Comparison of ENCODE assay signal across 9 mouse cellular contexts in genomic region chr2:35696542-35697391, GRCm38 (mm10).
A peak's percentile ranks its signal among the peaks of the same experiment; 100 is the strongest.
DNase-seq lines count a peak whose midpoint lies in the region; ATAC-seq and TF ChIP-seq lines count a peak whose summit lies in the region.
"Had no signal": no experiment of that assay in that cellular context is flagged by ENCODE, and none has a peak within 500 bp of the region (broad histone marks: within the 10 kb centered on the region; RNA-seq: fewer than 3 reads in every experiment).

No protein-coding gene starts in this region.

- peak overlapping the region; percentile 48; the same call in 1 of the 2 replicates for H3K27ac ChIP-seq in forebrain, embryonic 16.5 days (ENCODE audit: low read length)
- H3K27ac ChIP-seq in hindbrain, embryonic 11.5 days (ENCODE audit: low read depth, low read length), result 0 out of 2 replicates have a peak overlapping the region, but pooled peaks have one; percentile 10
- H3K27ac ChIP-seq in limb, embryonic 14.5 days (replicated peaks; ENCODE audit: low read depth, low read length), result peak overlapping the region; percentile 83
- peak overlapping the region; percentile 67 for H3K27ac ChIP-seq in neural tube, embryonic 13.5 days (replicated peaks)

- H3K4me1 ChIP-seq in lung, adult 2 months (ENCODE audit: control insufficient read depth, insufficient read depth, low read length), result peaks cover 52% of the 10 kb centered on the region
- peaks cover 53% of the 10 kb centered on the region for H3K4me1 ChIP-seq in forebrain, embryonic 16.5 days (replicated peaks; ENCODE audit: control insufficient read depth, insufficient read depth, low read length)
- peaks cover 12% of the 10 kb centered on the region for H3K4me1 ChIP-seq in hindbrain, embryonic 11.5 days (replicated peaks; ENCODE audit: control insufficient read depth, insufficient read depth, low read length)
- peaks cover 70% of the 10 kb centered on the region for H3K4me1 ChIP-seq in limb, embryonic 14.5 days (ENCODE audit: control insufficient read depth, insufficient read depth, low read length)
- H3K4me1 ChIP-seq in neural tube, embryonic 13.5 days (replicated peaks), result peaks cover 92% of the 10 kb centered on the region

- H3K9ac ChIP-seq in forebrain, embryonic 16.5 days (replicated peaks; ENCODE audit: low read depth, low read length), result no peak overlapping the region
- no peak overlapping the region for H3K9ac ChIP-seq in hindbrain, embryonic 11.5 days (ENCODE audit: low read depth, low read length)
- H3K9ac ChIP-seq in limb, embryonic 14.5 days (ENCODE audit: low read depth, low read length, severe bottlenecking), result 0 out of 2 replicates have a peak overlapping the region, but pooled peaks have one; percentile 4
- H3K9ac ChIP-seq in neural tube, embryonic 13.5 days, result peak overlapping the region; percentile 45; the same call in 1 of the 2 replicates

- no peaks in the 10 kb centered on the region for H3K9me3 ChIP-seq in forebrain, embryonic 16.5 days (ENCODE audit: control insufficient read depth, low read length)
- no peaks in the 10 kb centered on the region for H3K9me3 ChIP-seq in hindbrain, embryonic 11.5 days (ENCODE audit: control insufficient read depth, low read length)
- H3K9me3 ChIP-seq in limb, embryonic 14.5 days (ENCODE audit: control insufficient read depth, low read length), result no peaks in the 10 kb centered on the region
- H3K9me3 ChIP-seq in neural tube, embryonic 13.5 days, result no peaks in the 10 kb centered on the region
- H3K9me3 ChIP-seq: G1E had no signal

- peak overlapping the region; percentile 42 for H3K4me3 ChIP-seq in lung, adult 2 months (replicated peaks; ENCODE audit: extremely low read depth, low read depth, low read length)
- no peak overlapping the region for H3K4me3 ChIP-seq in forebrain, embryonic 16.5 days (replicated peaks; ENCODE audit: low read length)
- no peak overlapping the region for H3K4me3 ChIP-seq in hindbrain, embryonic 11.5 days (ENCODE audit: low read depth, low read length)
- H3K4me3 ChIP-seq in limb, embryonic 14.5 days (replicated peaks; ENCODE audit: low read length), result no peak overlapping the region
- no peak overlapping the region for H3K4me3 ChIP-seq in neural tube, embryonic 13.5 days

- no peaks in the 10 kb centered on the region for H3K36me3 ChIP-seq in forebrain, embryonic 16.5 days (ENCODE audit: control insufficient read depth, insufficient read depth)
- H3K36me3 ChIP-seq in hindbrain, embryonic 11.5 days (ENCODE audit: control insufficient read depth, insufficient read depth, low read length), result no peaks in the 10 kb centered on the region
- H3K36me3 ChIP-seq in limb, embryonic 14.5 days (ENCODE audit: control insufficient read depth, insufficient read depth, low read length), result peaks cover 4% of the 10 kb centered on the region; the same call in 1 of the 2 replicates
- no peaks in the 10 kb centered on the region for H3K36me3 ChIP-seq in neural tube, embryonic 13.5 days
- H3K36me3 ChIP-seq: G1E had no signal

- no peaks in the 10 kb centered on the region for H3K27me3 ChIP-seq in forebrain, embryonic 16.5 days (replicated peaks; ENCODE audit: control insufficient read depth, insufficient read depth, low read length)
- no peaks in the 10 kb centered on the region for H3K27me3 ChIP-seq in hindbrain, embryonic 11.5 days (ENCODE audit: control insufficient read depth, insufficient read depth, low read length)
- no peaks in the 10 kb centered on the region for H3K27me3 ChIP-seq in limb, embryonic 14.5 days (ENCODE audit: control insufficient read depth, insufficient read depth, low read length)
- no peaks in the 10 kb centered on the region for H3K27me3 ChIP-seq in neural tube, embryonic 13.5 days

- DNase-seq in lung, adult 2 months, result no peak
- DNase-seq in lung, postnatal 14 days, result no peak
- DNase-seq in hindbrain, embryonic 11.5 days (ENCODE audit: low spot score), result peak; percentile 18
- DNase-seq in limb, embryonic 14.5 days (ENCODE audit: low spot score), result peak; percentile 85
- no peak for DNase-seq in spleen, postnatal 4 days (ENCODE audit: low spot score in 2 of 2)
- DNase-seq in thymus, adult 18-20 months, result no peak

- H3K4me2 ChIP-seq in forebrain, embryonic 16.5 days (ENCODE audit: low read length), result no peak overlapping the region
- H3K4me2 ChIP-seq in hindbrain, embryonic 11.5 days (replicated peaks; ENCODE audit: low read depth, low read length), result no peak overlapping the region
- H3K4me2 ChIP-seq in limb, embryonic 14.5 days (replicated peaks; ENCODE audit: low read depth, low read length, severe bottlenecking), result peak overlapping the region; percentile 40
- H3K4me2 ChIP-seq in neural tube, embryonic 13.5 days, result peak overlapping the region; percentile 35

- no peak for TF ChIP-seq CTCF in lung, adult 2 months (IDR thresholded peaks at IDR 0.05; ENCODE audit: insufficient read depth, low read length)

- peak; percentile 26; the same call in 1 of the 2 replicates for TF ChIP-seq POLR2A in lung, adult 2 months (IDR thresholded peaks at IDR 0.05; ENCODE audit: borderline replicate concordance, extremely low read depth, low read depth, low read length)
- TF ChIP-seq POLR2A in limb, embryonic 14.5 days (IDR thresholded peaks at IDR 0.05; ENCODE audit: borderline replicate concordance, extremely low read depth, insufficient read depth, insufficient read length), result no peak

- WGBS in lung, adult 2 months, result 27% methylated on average over 3 of the region's 3 CpGs
- WGBS in forebrain, embryonic 16.5 days, result 31% methylated on average over 3 of the region's 3 CpGs
- 42% methylated on average over 3 of the region's 3 CpGs for WGBS in hindbrain, embryonic 11.5 days
- WGBS in limb, embryonic 14.5 days, result 16% methylated on average over 3 of the region's 3 CpGs
- 47% methylated on average over 3 of the region's 3 CpGs for WGBS in neural tube, embryonic 13.5 days

- ATAC-seq in forebrain, embryonic 16.5 days, result peak; percentile 29; the same call in 1 of the 2 replicates
- ATAC-seq in hindbrain, embryonic 11.5 days (ENCODE audit: low FRiP score), result no peak
- ATAC-seq in limb, embryonic 14.5 days (ENCODE audit: low FRiP score, low read depth), result peak; percentile 58
- ATAC-seq in neural tube, embryonic 13.5 days (ENCODE audit: low read depth), result peak; percentile 47; the same call in 1 of the 2 replicates

Comparison
In these comparisons a context has a peak if more than half of its experiments do, and no peak if none do; other contexts are left out.
1. DNase-seq: peak in hindbrain, embryonic 11.5 days (single experiment) and limb, embryonic 14.5 days (single experiment); none in lung, adult 2 months (single experiment), lung, postnatal 14 days (single experiment), spleen, postnatal 4 days (0 of 2) and thymus, adult 18-20 months (0 of 2).
2. H3K27ac ChIP-seq: peak in every context shown above with its lines; median percentile 83 in limb, embryonic 14.5 days; 67 in neural tube, embryonic 13.5 days; 48 in forebrain, embryonic 16.5 days; 10 in hindbrain, embryonic 11.5 days.
3. H3K4me2 ChIP-seq: peak in limb, embryonic 14.5 days (single experiment) and neural tube, embryonic 13.5 days (single experiment); none in forebrain, embryonic 16.5 days (single experiment) and hindbrain, embryonic 11.5 days (single experiment).
4. H3K9ac ChIP-seq: peak in limb, embryonic 14.5 days (single experiment) and neural tube, embryonic 13.5 days (single experiment); none in forebrain, embryonic 16.5 days (single experiment) and hindbrain, embryonic 11.5 days (single experiment).